8 mouse cellular contexts compared by ENCODE assay signal in genomic region chr8:112569471-112570141, GRCm38 (mm10). TPM values are rescaled to one million over a fixed set of nuclear protein-coding genes. Genes with fewer than 3 reads are reported as not detected.
DNase-seq lines count a peak whose midpoint lies in the region; ATAC-seq lines count a peak whose summit lies in the region.

Cntnap4 (plus strand) TSS chr8:112570043.

- H3K4me3 ChIP-seq in forebrain, embryonic 13.5 days = peak within 1 kb of the TSS; percentile 62
- peak within 1 kb of the TSS; percentile 51 for H3K4me3 ChIP-seq in neural tube, embryonic 13.5 days

- WGBS in forebrain, embryonic 13.5 days = 2% methylated on average over 18 of the region's 18 CpGs
- 1% methylated on average over 18 of the region's 18 CpGs for WGBS in neural tube, embryonic 13.5 days

- H3K4me2 ChIP-seq in forebrain, embryonic 13.5 days = peak within 1 kb of the TSS; percentile 66
- peak within 1 kb of the TSS; percentile 59 for H3K4me2 ChIP-seq in neural tube, embryonic 13.5 days

- H3K36me3 ChIP-seq in forebrain, embryonic 13.5 days (ENCODE audit: poor library complexity, severe bottlenecking) = no peaks in the 10 kb centered on the region
- no peaks in the 10 kb centered on the region for H3K36me3 ChIP-seq in neural tube, embryonic 13.5 days

- peak within 1 kb of the TSS; percentile 78 for H3K27ac ChIP-seq in forebrain, embryonic 13.5 days
- peak within 1 kb of the TSS; percentile 83 for H3K27ac ChIP-seq in neural tube, embryonic 13.5 days (replicated peaks)

- H3K27me3 ChIP-seq in forebrain, embryonic 13.5 days = no peaks in the 10 kb centered on the region
- H3K27me3 ChIP-seq in neural tube, embryonic 13.5 days = no peaks in the 10 kb centered on the region

- H3K9me3 ChIP-seq in forebrain, embryonic 13.5 days (replicated peaks) = no peaks in the 10 kb centered on the region
- H3K9me3 ChIP-seq in neural tube, embryonic 13.5 days = no peaks in the 10 kb centered on the region

- ATAC-seq in forebrain, embryonic 13.5 days = peak; percentile 88
- peak; percentile 83 for ATAC-seq in neural tube, embryonic 13.5 days (ENCODE audit: low read depth)
- no peak for ATAC-seq in granulocyte monocyte progenitor cell, adult 5-6 weeks (replicated peaks; ENCODE audit: poor library complexity, severe bottlenecking)

- peak; percentile 54 for DNase-seq in ES-CJ7 (ENCODE audit: low read depth, low spot score)
- peak; percentile 72 for DNase-seq in brain, embryonic 18.5 days (ENCODE audit: low read depth, low spot score)
- peak; percentile 24 to 35 for DNase-seq in layer of hippocampus, postnatal 36 days
- DNase-seq in adrenal gland, adult 8-10 months = no peak
- DNase-seq in heart, adult 9 months (ENCODE audit: low spot score in 2 of 2) = no peak

- peak within 1 kb of the TSS; percentile 71 for H3K9ac ChIP-seq in forebrain, embryonic 13.5 days
- peak within 1 kb of the TSS; percentile 73 for H3K9ac ChIP-seq in neural tube, embryonic 13.5 days

- peaks cover 22% of the 10 kb centered on the region for H3K4me1 ChIP-seq in forebrain, embryonic 13.5 days
- peaks cover 30% of the 10 kb centered on the region for H3K4me1 ChIP-seq in neural tube, embryonic 13.5 days (replicated peaks)

RNA-seq across cellular contexts. Expression of gene Cntnap4, which starts in this region (rescaled TPM):
- polyA plus RNA-seq in forebrain, embryonic 13.5 days (2015; fragmentation: Nextera tagmentation; extraction: Ambion mirVana) = 6.2 and 8.4 TPM in 2 replicates
- total RNA-seq in layer of hippocampus, postnatal 36 days (2021) = 10 to 100 TPM; 17.1 to 18.7 TPM
- polyA plus RNA-seq in neural tube, embryonic 13.5 days (2015; fragmentation: Nextera tagmentation; extraction: Ambion mirVana) = 11.1 and 12.6 TPM in 2 replicates
- not detected in 2 replicates for total RNA-seq in granulocyte monocyte progenitor cell, adult 5-6 weeks (2014; fragmentation: Nextera tagmentation)
- not detected in 2 replicates for total RNA-seq in granulocyte monocyte progenitor cell, adult 5-6 weeks (2017)
- not detected for total RNA-seq in adrenal gland, adult 8-10 months (2022)

Comparison
In these comparisons a context has a peak if more than half of its experiments do, and no peak if none do; other contexts are left out.
1. RNA of gene Cntnap4 (total RNA-seq): 17.1 to 18.7 TPM in layer of hippocampus, postnatal 36 days; not detected in adrenal gland, adult 8-10 months and not detected in granulocyte monocyte progenitor cell, adult 5-6 weeks; every median in the first group is over 10 times any median in the second.
2. DNase-seq: peak in ES-CJ7 (single experiment), brain, embryonic 18.5 days (single experiment) and layer of hippocampus, postnatal 36 days (2 of 2); none in adrenal gland, adult 8-10 months (single experiment) and heart, adult 9 months (0 of 2).